Mouse (Mus musculus) gastrocnemius, adult 2 months (tissue): ENCODE measurements around the gene Wdfy1. TPM values are rescaled to one million over a fixed set of nuclear protein-coding genes. Genes with fewer than 3 reads are reported as not detected.
A peak's percentile ranks its signal among the peaks of the same experiment; 100 is the strongest.

ENCODE experiments used
- DNase-seq: peaks from one replicate; pipeline ENCODE4 v3.0.0; 2022
- H3K27ac ChIP-seq: fragments of 200-600 bp; 2 replicates; pipeline ENCODE4 v1.8.1; 2022; ENCODE audit warnings: mild to moderate bottlenecking
- H3K4me3 ChIP-seq: fragments of 200-600 bp; 2 replicates; pipeline ENCODE4 v1.8.1; 2022; ENCODE audit warnings: mild to moderate bottlenecking, moderate library complexity
- CTCF ChIP-seq: fragments of 200-600 bp; IDR thresholded peaks from 2 replicates; pipeline ENCODE4 v1.8.1; 2022; ENCODE audit warnings: antibody characterized with exemption, mild to moderate bottlenecking, moderate library complexity
- intact Hi-C: fragments of 180-260 bp; cut with DNase I; formaldehyde crosslinking; loops from one replicate; pipeline ENCODE4 v1.15.1; 2025
- total RNA-seq, 2 experiments: library from RNA; stranded (reverse); gene quantifications; 2 replicates each; pipeline ENCODE4 v1.2.3; 2021

Wdfy1 gene
- total RNA-seq, 2 experiments from 2014 or later = 10.9 to 11.5 TPM

DNA sequence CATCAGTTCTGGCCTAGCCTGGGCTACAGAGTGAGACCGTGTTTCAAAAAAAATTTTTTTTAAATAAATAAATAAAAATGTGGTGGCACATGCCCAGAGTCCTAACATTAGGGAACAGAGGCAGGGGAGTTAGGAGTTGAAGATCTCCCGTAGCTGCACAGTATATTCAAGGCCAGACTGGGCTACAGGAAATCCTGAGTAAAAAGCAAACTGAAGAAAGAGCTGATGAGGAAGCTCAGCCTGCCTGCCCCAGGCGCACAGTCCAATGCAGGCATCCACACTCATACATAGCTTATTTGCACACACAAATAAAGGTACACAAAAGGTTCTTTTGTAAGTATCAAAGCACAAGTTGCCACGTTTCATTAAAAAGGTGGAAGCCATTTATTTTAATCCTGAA lies 18.3 kb downstream of the Wdfy1 start:
- no peak for TF ChIP-seq CTCF
- DNase-seq = no peak
- intact Hi-C loops = no loop called here
- Histone ChIP-seq H3K27ac (peak overlapping the region; percentile 97), H3K4me3 (no peak overlapping the region; the same call in 1 of the 2 replicates)

DNA sequence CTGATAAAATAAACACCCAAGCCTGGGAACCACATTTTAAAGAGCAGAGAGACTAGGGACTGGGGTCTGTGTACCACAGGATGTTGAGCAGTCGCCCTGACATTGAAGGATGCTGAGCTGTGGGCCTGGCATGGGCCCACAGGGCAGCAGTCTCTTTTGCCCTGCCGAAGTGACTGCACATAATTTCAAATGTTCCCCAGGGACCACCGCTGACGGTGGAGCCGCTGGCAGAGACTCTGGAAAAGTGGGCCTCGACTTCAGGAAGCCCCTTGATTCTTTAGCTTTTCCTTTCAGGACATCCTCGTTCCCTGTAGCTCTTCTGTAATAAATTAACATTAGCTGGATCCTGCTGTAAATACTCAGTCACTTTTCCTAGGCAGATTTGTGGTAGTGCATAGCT lies 18.8 kb downstream of the Wdfy1 start:
- DNase-seq = no peak
- Histone ChIP-seq H3K27ac (peak overlapping the region; percentile 97), H3K4me3 (no peak overlapping the region; the same call in 1 of the 2 replicates)
- intact Hi-C loops = no loop called here
- TF ChIP-seq CTCF = no peak

GRCm38 (mm10) chr1:79756417-79756816 lies 19.5 kb downstream of the Wdfy1 start:
- intact Hi-C loops = no loop called here
- Histone ChIP-seq H3K4me3 (no peak overlapping the region), H3K27ac (peak overlapping the region; percentile 97)
- TF ChIP-seq CTCF = no peak
- DNase-seq = peak; percentile 80

- H3K4me3 ChIP-seq = no peak overlapping the region
- no peak for TF ChIP-seq CTCF
- peak overlapping the region; percentile 97 for H3K27ac ChIP-seq
- intact Hi-C loops = no loop called here
- DNase-seq = peak; percentile 47
Observed at GRCm38 (mm10) chr1:79755376-79755775, 20.6 kb downstream of the Wdfy1 start.

DNA sequence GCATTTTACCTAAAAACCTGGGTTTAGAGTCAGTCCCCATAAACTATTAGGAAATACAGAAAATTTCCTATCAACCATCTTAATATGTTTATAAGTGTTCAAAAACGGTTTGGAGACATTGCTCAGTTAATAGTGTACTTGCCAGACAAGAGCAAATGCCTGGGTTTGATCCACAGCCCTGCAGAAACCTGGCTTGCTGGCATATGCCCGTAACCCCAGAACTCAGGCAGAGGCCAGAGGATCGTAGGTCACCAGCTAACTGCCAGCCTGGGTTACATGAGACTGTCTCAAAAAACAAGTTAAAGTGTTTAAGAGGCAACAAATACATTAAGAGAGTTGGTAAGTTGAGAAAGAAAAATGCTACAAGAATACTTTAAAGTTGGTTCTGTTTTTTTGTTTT lies 21.0 kb downstream of the Wdfy1 start:
- intact Hi-C loops = loop anchor here (5.0 kb wide), 1 partner anchor 48 kb away; no protein-coding TSS in a partner anchor
- H3K27ac ChIP-seq = peak overlapping the region; percentile 97
- peak; percentile 54 for DNase-seq
- no peak for TF ChIP-seq CTCF
- peak overlapping the region; percentile 17 for H3K4me3 ChIP-seq

DNA sequence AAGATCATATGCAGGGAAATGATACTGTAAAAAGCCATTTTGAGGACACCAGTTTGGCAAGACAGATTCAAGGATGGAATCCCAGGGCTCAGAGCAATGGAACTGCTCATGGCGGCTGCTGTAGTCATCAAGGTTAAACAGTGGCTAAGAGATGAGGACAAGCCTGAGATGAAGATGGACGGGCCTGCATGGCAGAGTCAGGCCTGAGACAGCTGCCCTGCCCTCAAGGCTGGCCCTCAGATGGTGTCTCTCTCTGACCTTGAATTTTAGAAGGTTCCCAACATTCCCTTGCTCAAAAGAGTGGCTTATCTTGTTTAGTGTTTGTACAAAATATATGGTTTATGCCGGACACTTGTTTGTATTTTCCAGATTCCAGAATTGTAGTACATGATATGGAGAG lies 22.5 kb downstream of the Wdfy1 start:
- TF ChIP-seq CTCF = no peak

DNA sequence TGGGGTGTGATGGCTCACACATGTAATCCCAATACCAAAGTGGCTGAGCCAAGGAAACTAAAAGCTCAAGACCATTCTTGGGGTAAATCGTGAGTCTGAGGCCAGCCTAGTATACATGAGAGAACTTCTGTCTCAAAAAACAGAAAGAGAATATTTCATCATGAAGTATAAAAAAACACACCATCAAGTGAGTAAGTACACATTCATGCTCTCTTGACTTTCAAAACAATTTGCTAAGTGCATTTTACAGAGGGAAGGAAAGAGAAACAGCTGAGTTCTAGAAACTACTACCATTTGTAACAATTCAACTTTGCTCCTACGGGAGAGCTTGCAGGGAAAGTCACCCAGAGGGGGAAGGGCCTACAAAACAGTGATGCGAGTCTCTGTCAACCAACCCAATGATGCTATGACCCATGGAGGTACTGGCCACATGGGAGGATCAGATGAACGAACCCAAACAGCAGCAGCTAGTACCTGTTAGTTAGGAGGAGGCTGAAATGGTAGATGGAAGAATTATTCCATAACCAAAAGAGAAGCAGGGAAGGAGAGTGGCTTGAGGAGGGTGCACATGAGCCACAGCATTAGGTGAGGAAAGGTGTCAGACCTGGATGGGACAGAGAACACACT lies 23.1 kb downstream of the Wdfy1 start:
- no peak for DNase-seq
- peak overlapping the region; percentile 97; the same call in 1 of the 2 replicates for H3K27ac ChIP-seq
- intact Hi-C loops = loop anchor here (5.0 kb wide), 1 partner anchor 46 kb away; no protein-coding TSS in a partner anchor
- no peak overlapping the region for H3K4me3 ChIP-seq
- TF ChIP-seq CTCF = no peak

More for the DNA sequence above, 22.5 kb downstream of the Wdfy1 start:
- DNase-seq = no peak
- Histone ChIP-seq H3K27ac (peak overlapping the region; percentile 97; the same call in 1 of the 2 replicates), H3K4me3 (no peak overlapping the region)
- intact Hi-C loops = loop anchor here (5.0 kb wide), 1 partner anchor 46 kb away; no protein-coding TSS in a partner anchor

DNA sequence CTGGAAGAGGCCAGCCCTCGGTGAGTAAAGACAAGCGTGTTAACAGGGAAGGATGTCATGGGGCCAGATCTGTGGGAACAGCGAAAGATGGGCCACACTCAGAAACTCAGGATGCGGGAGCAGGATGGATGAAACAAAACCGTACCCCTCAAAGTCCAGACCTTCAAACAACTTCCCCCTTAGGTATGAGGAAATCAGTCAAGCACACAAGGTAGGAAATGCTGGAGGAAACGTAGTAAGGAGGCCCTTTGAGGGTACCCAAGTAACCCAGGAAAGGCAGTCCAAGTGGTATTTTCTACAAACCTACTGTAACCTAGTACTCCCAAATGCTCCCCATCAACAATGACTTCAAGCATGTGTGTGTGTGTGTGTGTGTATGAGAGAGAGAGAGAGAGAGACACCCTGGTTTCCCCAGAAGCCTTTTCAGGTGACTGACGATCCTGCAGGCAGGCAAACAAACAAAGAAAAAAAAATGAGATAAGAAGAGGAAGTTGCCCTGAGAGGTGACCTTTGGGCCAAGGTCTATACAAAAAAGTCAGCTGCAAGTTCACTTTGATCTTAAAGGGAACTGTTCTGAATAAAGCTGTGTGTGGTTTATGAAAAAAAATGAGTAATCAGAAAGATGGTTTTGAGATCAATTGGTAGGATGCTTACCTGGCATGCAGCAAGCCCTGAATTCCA lies 23.8 kb downstream of the Wdfy1 start:
- H3K4me3 ChIP-seq = no peak overlapping the region
- intact Hi-C loops = loop anchor here (5.0 kb wide), 1 partner anchor 45 kb away; no protein-coding TSS in a partner anchor
- no peak for DNase-seq
- TF ChIP-seq CTCF = no peak
- H3K27ac ChIP-seq = peak overlapping the region; percentile 97

DNA sequence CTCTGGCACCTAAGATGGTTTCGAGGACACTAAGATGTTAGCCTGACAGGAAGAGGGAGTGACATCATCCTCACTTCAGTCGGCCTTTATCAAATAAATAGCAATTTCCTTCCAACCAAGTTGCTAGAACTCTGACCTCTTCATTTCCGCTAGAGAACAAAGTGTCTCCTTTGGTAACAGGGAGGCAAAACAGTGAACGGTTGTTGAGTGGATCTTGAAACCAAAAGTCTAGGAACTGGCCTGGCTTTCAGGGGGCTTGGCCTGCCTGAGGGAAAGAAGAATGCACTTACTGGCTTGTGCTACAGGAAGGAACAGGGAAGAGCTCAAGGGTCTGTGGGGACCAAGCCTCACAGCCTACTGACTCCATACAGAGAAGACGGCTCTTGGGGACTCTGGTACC lies 24.8 kb downstream of the Wdfy1 start:
- intact Hi-C loops = loop anchor here (5.0 kb wide), 1 partner anchor 44 kb away; no protein-coding TSS in a partner anchor
- H3K4me3 ChIP-seq = peak overlapping the region; percentile 7; the same call in 1 of the 2 replicates
- no peak for TF ChIP-seq CTCF
- no peak for DNase-seq
- peak overlapping the region; percentile 97 for H3K27ac ChIP-seq

DNA sequence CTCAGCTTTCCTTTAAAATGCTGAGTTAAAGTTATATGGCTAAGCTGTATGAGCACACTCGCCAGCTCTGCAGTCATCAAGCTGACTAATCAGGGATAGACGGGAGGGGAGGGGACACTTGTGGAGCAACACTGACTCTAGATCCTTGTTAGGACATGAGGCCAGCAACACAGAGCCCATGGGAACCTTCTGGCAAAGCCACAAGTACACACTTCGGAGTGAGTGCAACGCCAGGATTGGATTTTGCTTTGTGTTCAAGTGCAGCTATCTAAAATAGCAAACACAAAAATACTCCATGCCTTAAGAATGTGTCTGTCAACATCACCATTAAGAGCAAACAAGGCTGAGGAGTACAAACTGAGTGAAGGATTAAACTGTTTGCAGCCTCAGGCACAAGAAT lies 29.9 kb downstream of the Wdfy1 start:
- no peak overlapping the region for H3K4me3 ChIP-seq
- intact Hi-C loops = no loop called here
- TF ChIP-seq CTCF = no peak
- peak overlapping the region; percentile 81 for H3K27ac ChIP-seq
- peak; percentile 80 for DNase-seq

DNA sequence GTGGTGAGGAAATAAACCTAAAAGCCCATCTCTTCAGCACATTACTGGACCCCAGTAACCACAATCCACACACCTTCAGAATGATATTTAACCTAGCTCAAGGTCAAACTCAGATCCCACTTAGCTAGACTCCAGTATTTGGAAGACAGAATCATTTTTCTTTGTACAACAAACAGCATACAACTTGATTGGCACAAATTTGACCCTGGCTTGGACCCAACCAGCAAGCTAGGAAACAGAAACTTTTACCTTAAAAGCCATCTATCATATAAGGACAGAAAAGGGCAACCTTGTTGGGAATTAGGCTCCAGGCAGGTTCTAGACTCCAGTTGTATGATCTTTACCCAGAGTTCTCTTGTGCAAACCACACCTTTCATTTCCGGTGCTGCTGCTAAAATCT lies 32.6 kb downstream of the Wdfy1 start:
- intact Hi-C loops = no loop called here
- TF ChIP-seq CTCF = no peak
- H3K4me3 ChIP-seq = no peak overlapping the region
- no peak for DNase-seq
- no peak overlapping the region for H3K27ac ChIP-seq

DNA sequence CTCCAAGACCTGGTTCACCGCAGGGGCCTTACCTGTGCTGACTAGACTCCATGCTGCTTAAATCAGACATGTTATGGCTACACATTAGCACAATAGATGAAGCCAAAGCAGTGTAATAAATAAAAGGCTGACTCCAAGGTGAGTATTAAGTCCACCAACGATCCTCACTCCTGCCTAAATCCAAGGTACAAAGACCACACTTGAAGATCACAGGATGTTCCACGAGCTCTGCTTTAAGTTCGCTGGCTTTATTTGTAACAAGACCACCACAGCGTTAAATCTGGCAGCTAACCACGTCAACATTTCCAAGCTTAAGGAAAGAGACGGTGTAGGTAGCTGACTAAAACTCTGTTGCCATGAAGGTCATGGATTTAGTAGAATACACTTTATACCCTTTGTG lies 33.0 kb downstream of the Wdfy1 start:
- intact Hi-C loops = no loop called here
- Histone ChIP-seq H3K4me3 (no peak overlapping the region), H3K27ac (no peak overlapping the region)
- no peak for TF ChIP-seq CTCF
- DNase-seq = no peak

DNA sequence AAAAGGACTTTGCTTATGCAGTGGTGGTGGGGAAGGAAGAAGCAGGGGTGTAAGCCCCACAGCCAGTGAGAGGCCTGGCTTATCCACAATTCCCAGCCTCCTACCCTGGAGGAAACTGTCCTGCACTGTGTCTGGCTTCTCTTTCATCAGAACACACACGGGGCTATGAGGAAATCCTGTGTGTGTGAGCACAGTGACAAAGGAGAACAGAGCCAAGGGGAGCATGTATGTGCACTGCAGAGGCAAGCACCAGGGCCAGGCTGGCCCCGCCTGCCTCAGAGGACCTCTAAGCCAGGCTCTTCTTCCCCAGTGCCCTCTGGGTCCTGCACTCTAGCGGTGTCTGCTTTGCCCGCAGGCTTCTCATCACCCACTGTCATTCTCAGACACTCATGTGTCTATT lies 34.9 kb downstream of the Wdfy1 start:
- DNase-seq = no peak
- Histone ChIP-seq H3K27ac (0 out of 2 replicates have a peak overlapping the region, but pooled peaks have one; percentile 3), H3K4me3 (no peak overlapping the region)
- intact Hi-C loops = no loop called here
- no peak for TF ChIP-seq CTCF
